Mouse (Mus musculus) E14TG2a.4 (cell line): ENCODE data around the gene Cphx1.
"Not testable (repeated sequence)": the region's sequence is repeated elsewhere in the genome, so short reads cannot be mapped to it uniquely, and the experiment has no call there.

Source experiments
- CTCF ChIP-seq: conservative IDR thresholded peaks from 2 replicates; pipeline ENCODE4 v1.5.1; 2014; ENCODE audit warnings: low read length
- NANOG ChIP-seq: IDR thresholded peaks from 2 replicates; pipeline ENCODE4 v1.6.1; 2014; ENCODE audit warnings: borderline replicate concordance, low read length, mixed read lengths
- POU5F1 ChIP-seq: IDR thresholded peaks from 2 replicates; pipeline ENCODE4 v1.6.1; 2014; ENCODE audit warnings: low read length, borderline replicate concordance

DNA sequence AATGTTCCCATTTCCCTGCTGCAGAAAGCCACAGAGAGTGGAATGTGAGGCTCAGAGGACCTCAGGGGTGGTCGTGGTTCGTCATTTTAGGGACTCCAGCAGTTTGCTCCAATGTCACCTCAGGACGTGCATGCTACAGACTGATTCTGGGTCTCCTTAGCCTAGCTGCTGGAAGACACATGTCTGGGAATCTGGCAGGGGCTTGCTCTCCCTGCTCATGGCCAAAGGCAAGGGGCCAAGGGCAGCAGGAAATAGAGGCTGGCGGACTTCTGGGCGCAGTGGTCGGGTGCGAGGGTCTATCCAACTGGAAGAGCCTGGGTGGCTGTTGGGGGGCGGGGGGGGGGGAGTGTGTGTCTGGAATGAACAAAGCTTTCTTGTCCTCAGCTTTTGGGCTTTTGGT, 29.1 kb upstream of the Cphx1 start:
- TF ChIP-seq CTCF, NANOG, POU5F1: not testable (repeated sequence)
